Mouse (Mus musculus) bone marrow, adult 2 months (tissue): ENCODE results near the gene Adipor1. TPM values are rescaled to one million over a fixed set of nuclear protein-coding genes. Genes with fewer than 3 reads are reported as not detected.
"Not testable (repeated sequence)": the region's sequence is repeated elsewhere in the genome, so short reads cannot be mapped to it uniquely, and the experiment has no call there.

ENCODE experiments used
- H3K27ac ChIP-seq: fragments of 200-500 bp; 2 replicates; pipeline ENCODE4 v1.5.1; 2012; ENCODE audit warnings: low read depth, mild to moderate bottlenecking, control low read depth, inconsistent platforms, low read length; ENCODE audit not compliant: control insufficient read depth, poor library complexity, insufficient read depth
- H3K4me1 ChIP-seq: fragments of 200-500 bp; 2 replicates; pipeline ENCODE4 v1.6.1; 2011; ENCODE audit warnings: low read length; ENCODE audit not compliant: control insufficient read depth, insufficient read depth
- H3K4me3 ChIP-seq: fragments of 200-500 bp; replicated peaks from 2 replicates; pipeline ENCODE3; 2011; ENCODE audit warnings: mild to moderate bottlenecking, low read depth, low read length, control low read depth; ENCODE audit not compliant: control insufficient read depth
- CTCF ChIP-seq: fragments of 200-500 bp; IDR thresholded peaks from 2 replicates; pipeline ENCODE4 v1.5.1; 2011; ENCODE audit warnings: low read length, control low read depth; ENCODE audit not compliant: control insufficient read depth, insufficient read depth
- POLR2A ChIP-seq: fragments of 200-500 bp; IDR thresholded peaks from 2 replicates; pipeline ENCODE4 v1.6.1; 2011; ENCODE audit warnings: low read depth, mild to moderate bottlenecking, control low read depth, low read length, borderline replicate concordance; ENCODE audit not compliant: control insufficient read depth
- WGBS: fragments of 180-500 bp; shearing (Covaris S2); methylation state at CpG from one replicate; pipeline ENCODE4 v1.1.7; 2018; 5-methylcytosine and 5-hydroxymethylcytosine counted together
- polyA plus RNA-seq: library from polyadenylated mRNA; stranded (reverse); fragments of >200 nt; gene quantifications from 2 replicates; pipeline ENCODE4 v1.2.4, GENCODE M21; 2011; ENCODE audit warnings: low replicate concordance; ENCODE audit not compliant: missing spikeins, insufficient read depth, insufficient read length

Gene Adipor1
- polyA plus RNA-seq, 1 experiment, result 98.9 TPM

GRCm38 (mm10) chr1:134433473-134433872 lies 18.3 kb downstream of the Adipor1 start:
- no peak overlapping the region for H3K27ac ChIP-seq
- WGBS, result 82% methylated on average over 4 of the region's 4 CpGs
- H3K4me3 ChIP-seq, result no peak overlapping the region
- H3K4me1 ChIP-seq, result no peaks in the 10 kb centered on the region
- TF ChIP-seq CTCF (no peak), POLR2A (no peak)

GRCm38 (mm10) chr1:134435414-134435813 lies 20.2 kb downstream of the Adipor1 start:
- H3K4me1 ChIP-seq, result no peaks in the 10 kb centered on the region
- WGBS, result 27% methylated on average over 4 of the region's 4 CpGs
- H3K4me3 ChIP-seq, result no peak overlapping the region
- TF ChIP-seq POLR2A (no peak), CTCF (peak; percentile 47; the same call in 1 of the 2 replicates)
- no peak overlapping the region for H3K27ac ChIP-seq

DNA sequence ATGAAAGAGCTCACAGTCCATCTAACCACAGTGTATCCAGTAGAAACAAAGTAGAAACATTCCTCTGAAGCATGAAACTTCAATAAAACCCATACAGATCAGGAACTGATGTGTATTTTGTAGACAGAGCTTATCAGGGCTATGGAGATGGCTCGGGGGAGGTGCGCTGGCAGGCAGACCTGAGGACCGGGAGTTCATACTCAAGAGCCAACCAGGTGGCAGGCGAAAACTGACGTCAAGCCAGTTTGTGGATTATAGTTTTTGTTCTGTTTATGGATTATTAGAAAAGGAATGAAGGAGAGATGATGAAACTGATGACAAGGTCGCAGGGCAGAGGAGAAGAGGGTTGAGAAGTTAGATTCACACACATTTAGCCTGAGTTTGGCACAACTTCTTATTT lies 25.3 kb downstream of the Adipor1 start:
- no peak overlapping the region for H3K4me3 ChIP-seq
- 76% methylated on average over 6 of the region's 6 CpGs for WGBS
- no peak overlapping the region for H3K27ac ChIP-seq
- TF ChIP-seq CTCF, result no peak
- TF ChIP-seq POLR2A, result no peak
- H3K4me1 ChIP-seq, result no peaks in the 10 kb centered on the region; the same call in 1 of the 2 replicates

GRCm38 (mm10) chr1:134441737-134442136 lies 26.6 kb downstream of the Adipor1 start:
- not testable (repeated sequence) for H3K27ac ChIP-seq, H3K4me3 ChIP-seq, H3K4me1 ChIP-seq
- 94% methylated on average over 8 of the region's 10 CpGs for WGBS

- H3K4me1 ChIP-seq, result no peaks in the 10 kb centered on the region; the same call in 1 of the 2 replicates
- no peak overlapping the region for H3K4me3 ChIP-seq
- TF ChIP-seq POLR2A (no peak), CTCF (no peak)
- 92% methylated on average over 3 of the region's 3 CpGs for WGBS
- H3K27ac ChIP-seq, result no peak overlapping the region
These were observed 27.2 kb downstream of the Adipor1 start for GRCm38 (mm10) chr1:134442394-134442793.

DNA sequence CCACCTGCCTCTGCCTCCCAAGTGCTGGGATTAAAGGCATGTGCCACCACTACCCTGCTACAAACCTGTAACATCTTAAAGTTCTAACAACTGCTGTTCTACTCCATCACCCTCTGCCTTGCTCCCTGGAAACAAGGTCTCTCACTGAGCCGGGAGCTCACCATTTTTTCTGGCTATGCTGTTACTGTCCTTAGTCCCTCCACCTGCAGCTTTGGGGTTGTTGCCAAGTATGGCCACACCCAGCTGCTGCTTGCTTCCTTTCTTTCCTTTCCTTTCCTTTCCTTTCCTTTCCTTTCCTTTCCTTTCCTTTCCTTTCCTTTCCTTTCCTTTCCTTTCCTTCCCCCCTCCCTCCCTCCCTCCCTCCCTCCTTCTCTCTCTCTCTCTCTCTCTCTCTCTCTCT lies 28.1 kb downstream of the Adipor1 start:
- 56% methylated on average over 1 of the region's 1 CpGs for WGBS
- not testable (repeated sequence) for H3K27ac ChIP-seq, H3K4me1 ChIP-seq, H3K4me3 ChIP-seq

- WGBS, result 77% methylated on average over 2 of the region's 2 CpGs
- no peak for TF ChIP-seq POLR2A
- no peak for TF ChIP-seq CTCF
- H3K4me1 ChIP-seq, result no peaks in the 10 kb centered on the region; the same call in 1 of the 2 replicates
- H3K27ac ChIP-seq, result no peak overlapping the region
- H3K4me3 ChIP-seq, result no peak overlapping the region
These were observed 30.2 kb downstream of the Adipor1 start for GRCm38 (mm10) chr1:134445418-134445817.

GRCm38 (mm10) chr1:134448537-134448936 lies 33.4 kb downstream of the Adipor1 start:
- WGBS, result 74% methylated on average over 3 of the region's 3 CpGs
- H3K4me1 ChIP-seq, H3K27ac ChIP-seq, H3K4me3 ChIP-seq: not testable (repeated sequence)

DNA sequence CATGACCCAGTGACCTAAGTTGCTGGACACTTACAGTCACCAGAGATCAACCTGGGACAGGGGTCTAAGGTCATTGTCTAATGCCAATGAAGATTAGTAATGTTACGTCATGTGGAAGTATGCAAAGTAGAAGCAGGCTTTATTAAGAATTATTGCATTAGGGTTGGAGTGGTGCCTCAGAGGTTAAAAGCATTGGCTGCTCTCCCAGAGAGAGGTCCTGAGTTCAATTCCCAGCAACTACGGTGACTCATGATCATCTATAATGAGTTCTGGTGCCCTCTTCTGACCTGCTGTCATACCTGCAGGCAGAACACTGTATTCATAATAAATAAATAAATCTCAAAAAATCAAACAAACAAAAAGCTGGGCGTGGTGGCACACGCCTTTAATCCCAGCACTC lies 35.0 kb downstream of the Adipor1 start:
- Histone ChIP-seq H3K4me3 (no peak overlapping the region), H3K27ac (no peak overlapping the region), H3K4me1 (no peaks in the 10 kb centered on the region)
- WGBS, result 78% methylated on average over 4 of the region's 4 CpGs
- TF ChIP-seq POLR2A (no peak), CTCF (no peak)

GRCm38 (mm10) chr1:134450986-134451385 lies 35.8 kb downstream of the Adipor1 start:
- no peak overlapping the region for H3K4me3 ChIP-seq
- no peak overlapping the region for H3K27ac ChIP-seq
- TF ChIP-seq CTCF (peak; percentile 46), POLR2A (no peak)
- WGBS, result 25% methylated on average over 3 of the region's 3 CpGs
- H3K4me1 ChIP-seq, result no peaks in the 10 kb centered on the region
